Mouse (Mus musculus) erythroblast, embryonic 14.5 days (primary cell): ENCODE data around the gene Ppa2. TPM values are rescaled to one million over a fixed set of nuclear protein-coding genes. Genes with fewer than 3 reads are reported as not detected.

Experiments
- H3K27me3 ChIP-seq: 2 replicates; pipeline ENCODE4 v1.6.1; 2012; ENCODE audit warnings: inconsistent platforms; ENCODE audit not compliant: control insufficient read depth
- H3K36me3 ChIP-seq: 2 replicates; pipeline ENCODE4 v1.6.1; 2012; ENCODE audit warnings: mild to moderate bottlenecking, inconsistent platforms; ENCODE audit not compliant: control insufficient read depth
- H3K4me1 ChIP-seq: 2 replicates; pipeline ENCODE4 v1.6.1; 2012; ENCODE audit warnings: inconsistent platforms; ENCODE audit not compliant: control insufficient read depth
- H3K4me3 ChIP-seq: replicated peaks from 2 replicates; pipeline ENCODE3; 2012; ENCODE audit warnings: moderate library complexity, mild to moderate bottlenecking, inconsistent platforms
- H3K9me3 ChIP-seq: 2 replicates; pipeline ENCODE4 v1.6.1; 2012; ENCODE audit warnings: low read length, inconsistent platforms, mixed read lengths; ENCODE audit not compliant: control insufficient read depth
- GATA1 ChIP-seq: IDR thresholded peaks from 2 replicates; pipeline ENCODE4 v1.6.1; 2012; ENCODE audit warnings: low read length, inconsistent platforms, mixed read lengths
- TAL1 ChIP-seq: IDR thresholded peaks from 3 replicates; pipeline ENCODE4 v1.6.1; 2012; ENCODE audit warnings: low read length, inconsistent platforms, mixed read lengths
- polyA plus RNA-seq: library from polyadenylated mRNA; stranded (reverse); fragments of >175 nt; gene quantifications from 2 replicates; pipeline ENCODE4 v1.2.3, GENCODE M21; 2012

The Ppa2 gene
- polyA plus RNA-seq, 1 experiment: 1.5 TPM

GRCm38 (mm10) chr3:133322552-133322951, 12.6 kb downstream of the Ppa2 start:
- Histone ChIP-seq H3K9me3 (no peaks in the 10 kb centered on the region), H3K27me3 (no peaks in the 10 kb centered on the region), H3K4me1 (no peaks in the 10 kb centered on the region), H3K4me3 (no peak overlapping the region), H3K36me3 (peaks cover 2% of the 10 kb centered on the region; the same call in 1 of the 2 replicates)
- TF ChIP-seq TAL1 (no peak), GATA1 (no peak)

GRCm38 (mm10) chr3:133325135-133325534, 15.2 kb downstream of the Ppa2 start:
- no peak overlapping the region for H3K4me3 ChIP-seq
- H3K36me3 ChIP-seq: peaks cover 2% of the 10 kb centered on the region
- no peaks in the 10 kb centered on the region for H3K9me3 ChIP-seq
- TF ChIP-seq GATA1 (no peak), TAL1 (no peak)
- no peaks in the 10 kb centered on the region for H3K27me3 ChIP-seq
- no peaks in the 10 kb centered on the region for H3K4me1 ChIP-seq

DNA sequence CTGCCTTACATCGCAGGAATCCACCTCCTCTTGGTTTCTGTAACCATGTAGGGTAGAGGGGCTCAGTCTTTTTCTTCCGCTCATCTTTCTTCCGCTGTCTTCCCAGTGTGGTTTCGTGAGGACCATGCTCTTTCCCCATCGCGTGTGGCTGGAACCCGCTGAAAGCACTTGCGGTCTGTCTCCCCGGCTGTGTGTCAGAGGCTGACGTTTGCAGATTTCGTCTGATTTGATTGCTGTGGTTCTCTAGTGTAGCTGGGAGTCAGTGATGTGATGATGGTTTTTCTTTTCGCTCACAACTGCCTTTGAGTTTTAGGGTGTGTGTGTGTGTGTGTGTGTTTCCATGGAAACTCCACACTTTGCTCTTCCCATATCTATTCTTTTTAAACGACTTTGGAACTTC, 18.6 kb downstream of the Ppa2 start:
- TF ChIP-seq GATA1 (no peak), TAL1 (no peak)
- Histone ChIP-seq H3K36me3 (peaks cover 3% of the 10 kb centered on the region), H3K27me3 (no peaks in the 10 kb centered on the region), H3K4me3 (no peak overlapping the region), H3K9me3 (no peaks in the 10 kb centered on the region), H3K4me1 (no peaks in the 10 kb centered on the region)

DNA sequence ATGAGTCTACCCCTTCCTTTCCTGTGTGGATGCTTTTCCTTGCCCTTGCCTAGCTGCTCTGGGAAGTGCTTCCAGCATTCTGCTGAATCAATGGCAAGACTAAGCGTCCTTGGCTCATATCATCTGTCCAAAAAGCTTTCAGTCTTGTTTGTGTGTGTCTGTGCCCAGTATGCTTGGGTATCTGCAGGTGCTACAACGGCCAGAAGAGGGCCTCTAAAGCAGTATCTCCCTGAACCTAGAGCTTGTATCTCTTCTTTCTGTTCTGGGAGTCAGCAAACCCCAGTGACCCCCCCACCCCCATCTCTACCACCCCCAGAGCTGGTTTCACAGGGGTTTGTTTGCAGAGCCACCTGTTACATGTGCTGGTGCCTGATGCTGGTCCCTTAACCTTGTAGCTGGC, 19.5 kb downstream of the Ppa2 start:
- no peaks in the 10 kb centered on the region for H3K4me1 ChIP-seq
- H3K27me3 ChIP-seq: no peaks in the 10 kb centered on the region
- H3K36me3 ChIP-seq: peaks cover 6% of the 10 kb centered on the region
- TF ChIP-seq GATA1 (no peak), TAL1 (no peak)
- no peaks in the 10 kb centered on the region for H3K9me3 ChIP-seq
- H3K4me3 ChIP-seq: no peak overlapping the region

- no peaks in the 10 kb centered on the region for H3K4me1 ChIP-seq
- H3K36me3 ChIP-seq: peaks cover 6% of the 10 kb centered on the region
- no peaks in the 10 kb centered on the region for H3K9me3 ChIP-seq
- TF ChIP-seq TAL1 (no peak), GATA1 (no peak)
- H3K27me3 ChIP-seq: no peaks in the 10 kb centered on the region
- H3K4me3 ChIP-seq: no peak overlapping the region
Observed at GRCm38 (mm10) chr3:133331184-133331866, 21.4 kb downstream of the Ppa2 start.

DNA sequence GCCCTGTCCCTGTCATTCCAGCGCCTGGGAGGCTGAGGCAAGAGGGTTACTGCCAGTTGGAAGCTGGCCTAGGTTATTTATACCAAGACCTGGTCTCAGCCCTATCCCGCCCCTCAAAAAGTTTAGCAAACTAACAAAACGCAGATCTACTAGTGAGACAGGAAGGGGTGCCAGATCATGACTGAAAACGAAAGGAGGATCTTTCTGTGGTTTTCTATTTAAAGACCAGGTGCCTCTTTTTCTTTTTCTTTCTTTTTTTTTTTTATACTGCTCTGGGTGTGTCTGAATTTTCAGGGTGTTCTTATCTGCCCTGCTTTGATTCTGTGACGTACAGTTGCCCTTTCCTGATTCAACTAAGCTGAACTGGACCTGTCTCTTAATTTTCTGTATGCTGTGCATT, 22.4 kb downstream of the Ppa2 start:
- H3K27me3 ChIP-seq: no peaks in the 10 kb centered on the region
- no peaks in the 10 kb centered on the region for H3K4me1 ChIP-seq
- peaks cover 6% of the 10 kb centered on the region for H3K36me3 ChIP-seq
- no peak overlapping the region for H3K4me3 ChIP-seq
- no peak for TF ChIP-seq TAL1
- TF ChIP-seq GATA1: no peak
- no peaks in the 10 kb centered on the region for H3K9me3 ChIP-seq

DNA sequence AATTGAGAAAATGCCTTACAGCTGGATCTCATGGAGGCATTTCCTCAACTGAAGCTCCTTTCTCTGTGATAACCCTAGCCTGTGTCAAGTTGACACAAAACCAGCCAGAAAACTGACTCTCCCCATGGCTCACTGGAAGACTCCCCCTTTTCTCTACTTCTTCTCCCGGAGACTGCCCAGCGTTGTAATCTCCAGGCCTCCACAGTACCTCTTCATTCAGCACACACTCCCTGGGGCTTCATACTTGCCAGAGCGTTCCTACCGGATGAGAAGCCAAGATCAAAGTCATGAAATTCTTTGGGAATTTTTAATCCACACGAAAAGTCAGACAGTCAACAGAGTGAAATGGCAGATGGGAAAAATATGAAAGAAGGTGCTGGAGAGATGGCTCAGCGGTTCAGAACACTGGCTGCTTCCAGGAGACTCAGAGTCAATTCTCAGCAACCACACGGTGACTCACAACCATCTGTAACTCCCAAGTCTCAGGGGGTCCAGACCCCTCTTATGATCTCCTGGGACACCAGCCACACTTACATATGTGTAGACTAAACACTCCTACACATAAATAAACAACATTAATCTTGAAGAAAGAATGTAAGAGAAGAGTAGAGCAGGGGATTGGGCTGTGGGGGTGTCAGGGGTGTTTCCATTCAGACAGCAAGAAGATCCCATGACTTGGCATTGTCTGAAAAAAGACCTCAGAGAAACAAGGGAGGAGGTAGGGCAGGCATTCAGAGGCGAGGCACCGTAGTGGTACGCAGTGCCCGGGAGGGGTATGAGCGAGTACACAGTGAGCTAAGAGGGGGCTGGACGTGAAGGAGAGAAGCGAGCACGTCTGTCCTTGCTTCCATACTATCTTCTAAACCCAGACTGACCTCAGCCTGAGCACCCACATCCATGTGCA, 23.6 kb downstream of the Ppa2 start:
- no peak for TF ChIP-seq GATA1
- no peak for TF ChIP-seq TAL1

DNA sequence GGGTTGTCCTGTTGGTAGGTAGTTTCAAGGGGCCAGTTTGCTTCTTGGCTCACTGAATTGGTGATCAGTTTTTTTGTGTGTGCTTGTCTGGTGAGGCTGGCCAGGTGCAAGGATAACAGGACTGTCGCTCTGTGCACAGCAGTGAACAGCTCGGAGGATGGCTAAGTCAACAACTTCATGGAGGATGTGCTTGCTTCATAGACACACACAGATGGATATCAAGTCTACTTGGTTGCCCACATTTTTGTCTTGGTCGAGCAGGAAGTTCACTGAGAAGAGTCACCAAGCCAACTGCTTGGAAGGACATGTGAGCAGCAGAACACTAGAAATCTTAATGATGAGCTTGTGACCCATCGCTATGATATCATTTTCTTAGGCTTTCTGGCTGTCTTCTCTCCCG, 24.8 kb downstream of the Ppa2 start:
- H3K4me3 ChIP-seq: no peak overlapping the region

More for the DNA sequence above, 23.6 kb downstream of the Ppa2 start:
- Histone ChIP-seq H3K36me3 (peaks cover 6% of the 10 kb centered on the region), H3K9me3 (no peaks in the 10 kb centered on the region), H3K4me1 (no peaks in the 10 kb centered on the region), H3K27me3 (no peaks in the 10 kb centered on the region), H3K4me3 (no peak overlapping the region)

GRCm38 (mm10) chr3:133335166-133335565, 25.3 kb downstream of the Ppa2 start:
- TF ChIP-seq GATA1: no peak
- H3K36me3 ChIP-seq: peaks cover 12% of the 10 kb centered on the region
- H3K27me3 ChIP-seq: no peaks in the 10 kb centered on the region
- H3K4me3 ChIP-seq: no peak overlapping the region
- H3K9me3 ChIP-seq: no peaks in the 10 kb centered on the region
- H3K4me1 ChIP-seq: peaks cover 3% of the 10 kb centered on the region; the same call in 1 of the 2 replicates

More for the DNA sequence above, 24.8 kb downstream of the Ppa2 start:
- Histone ChIP-seq H3K4me1 (peaks cover 3% of the 10 kb centered on the region; the same call in 1 of the 2 replicates), H3K27me3 (no peaks in the 10 kb centered on the region), H3K36me3 (peaks cover 10% of the 10 kb centered on the region), H3K9me3 (no peaks in the 10 kb centered on the region)
- no peak for TF ChIP-seq TAL1
